Mouse (Mus musculus) forelimb bud, embryonic 11.5 days (tissue): ENCODE measurements around the gene Trarg1.

Source experiments
- DNase-seq: peaks from one replicate; pipeline ENCODE4 v3.0.0-alpha.2; 2012; ENCODE audit warnings: low read depth, low spot score

Gene Trarg1

DNA sequence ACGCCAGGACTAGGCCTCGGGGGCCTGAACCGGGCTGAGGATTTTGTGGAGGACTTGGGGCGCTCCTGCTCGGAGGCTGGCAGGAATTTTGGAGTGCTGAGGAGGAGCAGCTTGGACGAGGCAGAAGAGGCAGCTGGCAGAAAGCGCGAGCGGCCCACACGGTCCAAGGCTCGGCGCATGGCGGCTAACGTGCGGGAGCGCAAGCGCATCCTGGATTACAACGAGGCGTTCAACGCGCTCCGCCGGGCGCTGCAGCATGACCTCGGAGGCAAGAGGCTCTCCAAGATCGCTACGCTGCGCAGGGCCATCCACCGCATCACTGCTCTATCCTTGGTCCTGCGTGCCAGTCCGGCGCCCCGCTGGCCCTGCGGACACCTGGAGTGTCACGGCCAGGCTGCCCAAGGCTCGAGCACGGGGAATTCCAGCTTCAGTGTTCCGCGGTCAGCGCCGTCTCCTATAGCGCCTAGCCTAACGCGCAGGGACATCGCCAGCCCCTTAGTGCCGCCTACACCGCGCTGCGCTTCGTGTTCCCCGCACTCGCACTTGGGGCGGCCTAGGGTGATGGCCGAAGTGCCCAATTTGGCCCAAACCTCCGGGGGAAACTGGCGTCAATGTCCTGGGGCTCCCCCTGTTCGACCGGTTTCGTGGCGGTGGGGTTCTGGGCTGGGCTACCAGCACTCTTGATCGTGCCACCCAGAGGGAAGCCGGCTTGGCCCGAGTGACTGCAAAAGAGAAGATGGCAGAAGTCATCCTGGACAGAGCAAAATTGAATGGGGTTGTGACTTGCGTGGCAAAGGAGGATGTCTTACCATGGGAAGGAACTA, 6.8 kb upstream of the Trarg1 start:
- DNase-seq: no peak

DNA sequence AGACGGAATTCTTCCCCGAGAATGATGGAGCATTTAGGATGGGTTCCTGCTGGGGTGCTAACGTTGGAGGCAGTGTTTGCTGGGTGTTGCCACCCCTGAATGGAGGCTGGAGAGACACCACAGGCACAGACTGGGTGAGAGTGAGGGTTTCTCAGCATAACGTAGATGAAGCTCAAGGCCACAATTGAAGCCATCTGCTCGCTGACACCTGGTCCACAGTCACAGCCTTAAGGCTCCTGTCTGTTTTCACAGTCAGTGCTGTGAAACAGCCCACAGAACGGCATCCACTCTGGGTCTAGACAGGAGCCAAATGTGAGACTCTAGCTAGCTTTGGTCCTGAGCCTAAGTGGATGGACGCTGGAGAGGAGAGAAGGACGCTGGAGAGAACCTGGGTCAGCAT, 5.4 kb upstream of the Trarg1 start:
- no peak for DNase-seq

DNA sequence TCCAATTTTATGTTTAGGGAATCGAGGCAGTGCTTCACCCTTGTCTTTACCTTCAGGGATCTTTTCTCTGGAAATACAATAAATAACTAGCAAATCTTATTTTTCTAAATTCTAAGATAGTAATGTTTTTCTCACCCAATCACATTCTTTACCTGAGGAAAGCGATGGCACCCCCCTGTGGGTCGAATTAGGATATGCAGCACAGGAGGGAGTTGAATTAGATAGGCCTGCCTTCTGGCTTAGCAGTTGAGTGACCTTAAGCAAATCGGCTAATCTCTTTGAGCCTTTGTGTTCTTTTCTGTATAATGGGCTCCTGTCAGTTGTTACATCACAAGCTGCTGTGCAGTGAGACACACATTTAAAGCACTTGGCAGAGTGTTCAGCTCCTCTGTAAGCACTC, 4.9 kb upstream of the Trarg1 start:
- DNase-seq: no peak

DNA sequence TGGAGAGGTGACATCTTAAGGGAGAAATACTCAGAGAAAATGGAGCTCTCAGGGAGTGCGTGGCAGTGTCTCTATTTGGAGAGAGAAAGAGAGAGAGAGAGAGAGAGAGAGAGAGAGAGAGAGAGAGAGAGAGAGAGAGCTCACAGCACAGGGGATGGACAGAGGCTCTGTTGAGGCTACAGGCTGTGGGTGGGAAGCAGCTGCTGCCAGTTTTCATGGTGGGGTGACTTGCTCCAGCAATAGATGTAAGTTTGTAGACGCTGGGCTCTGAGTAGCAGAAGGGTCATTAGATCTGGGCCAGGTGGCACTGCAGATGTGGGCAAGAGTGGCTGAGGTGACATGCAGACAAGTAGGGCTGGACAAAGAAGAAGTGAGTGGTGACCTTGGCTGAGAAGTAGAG, 6.0 kb downstream of the Trarg1 start:
- DNase-seq: no peak

DNA sequence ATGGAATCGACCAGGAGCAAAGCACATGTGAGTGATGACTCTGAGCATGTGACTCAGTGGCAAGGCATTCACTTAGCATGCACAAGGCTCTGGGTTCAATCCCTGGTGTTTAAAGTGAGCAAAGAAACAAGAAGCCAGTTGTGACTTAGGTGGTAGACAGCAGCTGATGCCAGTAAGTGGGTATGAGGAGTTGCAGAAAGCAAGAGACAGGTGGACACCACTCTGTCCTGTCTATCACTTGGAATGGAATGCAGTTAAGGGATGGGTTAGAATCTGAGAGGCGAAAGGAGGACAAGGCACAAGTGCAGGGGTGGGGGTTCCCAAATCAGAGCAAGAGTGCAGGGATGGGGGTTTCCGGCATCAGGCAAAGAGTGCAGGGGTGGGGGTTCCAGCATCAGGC, 12.5 kb downstream of the Trarg1 start:
- DNase-seq: no peak

DNA sequence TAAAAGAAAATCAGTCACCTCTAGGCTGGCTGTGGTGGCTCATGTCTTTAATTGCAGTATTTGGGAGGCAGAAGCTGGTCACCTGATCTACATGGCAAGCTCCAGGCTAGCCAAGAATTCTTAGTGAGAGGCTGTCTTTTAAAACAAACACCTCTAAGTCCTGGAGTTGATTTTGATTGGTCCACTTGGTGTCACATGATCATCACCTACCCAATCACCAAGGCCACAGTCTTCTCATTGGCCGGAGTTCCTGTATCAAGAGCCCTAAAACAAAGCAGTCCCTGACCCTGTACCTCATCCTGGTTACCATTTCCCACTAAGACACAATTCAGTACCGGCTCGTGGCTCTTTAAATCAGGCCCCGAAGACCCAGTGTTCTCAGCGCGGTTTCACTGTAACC, 16.2 kb downstream of the Trarg1 start:
- DNase-seq: no peak

DNA sequence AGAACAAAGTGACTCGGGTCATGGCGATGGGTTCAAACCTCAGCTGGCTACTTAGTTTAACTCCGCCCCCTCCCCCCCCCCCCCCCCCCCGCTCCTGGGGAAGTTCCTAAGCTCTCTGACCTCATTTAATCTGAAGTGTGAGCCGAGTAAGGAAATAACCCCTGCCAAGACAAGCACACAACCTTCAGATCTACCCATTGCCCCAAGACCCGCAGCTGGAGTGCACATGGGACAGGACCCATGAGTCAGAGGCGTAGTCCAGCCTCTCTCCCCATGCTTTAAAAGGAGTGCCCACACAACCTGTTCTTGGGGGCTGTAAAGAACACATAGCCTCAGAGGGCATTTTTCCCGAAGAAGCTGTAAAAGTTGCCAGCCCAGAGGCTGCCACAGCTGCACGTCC, 20.0 kb downstream of the Trarg1 start:
- DNase-seq: no peak

DNA sequence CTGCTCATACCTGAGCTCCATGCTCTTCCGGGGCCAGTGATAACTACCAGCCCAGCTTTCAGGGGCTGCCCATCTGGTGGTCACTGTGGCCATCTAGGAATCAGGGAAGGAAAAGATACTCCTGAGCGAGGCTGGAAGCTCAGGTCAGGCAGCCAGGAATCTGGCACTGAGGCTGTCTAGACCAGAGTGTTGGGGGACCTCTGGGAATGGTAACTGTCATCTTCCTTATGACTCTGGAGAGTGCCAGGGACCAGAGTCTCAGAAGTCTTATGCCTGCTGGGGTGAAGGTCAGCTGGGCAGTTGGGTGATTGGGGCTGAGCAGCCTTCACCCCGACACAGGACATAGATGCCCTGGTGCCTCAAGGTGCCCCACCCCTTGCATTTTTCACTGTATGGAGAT, 28.0 kb downstream of the Trarg1 start:
- no peak for DNase-seq

DNA sequence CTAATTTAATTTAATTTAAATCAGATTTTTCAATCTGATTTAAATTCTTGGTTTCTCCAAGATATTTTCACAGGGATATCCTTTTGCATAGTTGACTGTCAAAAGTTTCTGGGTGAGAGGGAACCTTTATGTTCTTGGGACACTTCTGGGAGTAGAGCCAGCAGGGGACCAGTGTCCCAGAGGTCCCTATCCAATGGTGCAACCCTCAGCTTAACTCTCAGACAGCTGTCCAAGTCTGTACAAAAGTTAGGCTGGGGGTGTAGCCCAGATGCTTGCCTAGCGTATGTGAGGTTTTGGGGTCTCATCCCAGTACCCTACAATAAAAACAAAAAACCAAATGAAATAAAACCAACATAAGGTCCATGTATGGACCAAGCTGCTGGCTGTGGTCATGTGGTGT, 28.5 kb downstream of the Trarg1 start:
- DNase-seq: no peak

DNA sequence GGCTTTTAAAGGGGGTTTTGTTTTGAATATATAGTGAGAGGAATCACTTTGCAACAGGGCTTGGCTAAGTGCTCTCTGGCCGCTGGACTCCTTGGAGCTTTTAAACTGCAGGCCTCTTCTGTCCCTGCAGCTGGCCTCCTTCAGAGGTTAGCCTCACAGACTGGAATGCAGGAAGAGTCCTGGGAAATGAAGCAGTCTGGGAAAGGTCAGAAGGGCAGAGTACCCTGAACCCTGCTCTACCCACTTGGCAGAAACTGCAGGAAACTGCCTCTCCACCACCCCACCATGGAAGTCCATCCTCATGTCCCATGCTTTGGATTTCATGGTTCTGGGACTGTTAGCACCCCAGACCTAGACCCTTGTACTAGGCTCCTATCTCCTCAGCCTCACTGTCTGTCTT, 29.3 kb downstream of the Trarg1 start:
- DNase-seq: no peak

DNA sequence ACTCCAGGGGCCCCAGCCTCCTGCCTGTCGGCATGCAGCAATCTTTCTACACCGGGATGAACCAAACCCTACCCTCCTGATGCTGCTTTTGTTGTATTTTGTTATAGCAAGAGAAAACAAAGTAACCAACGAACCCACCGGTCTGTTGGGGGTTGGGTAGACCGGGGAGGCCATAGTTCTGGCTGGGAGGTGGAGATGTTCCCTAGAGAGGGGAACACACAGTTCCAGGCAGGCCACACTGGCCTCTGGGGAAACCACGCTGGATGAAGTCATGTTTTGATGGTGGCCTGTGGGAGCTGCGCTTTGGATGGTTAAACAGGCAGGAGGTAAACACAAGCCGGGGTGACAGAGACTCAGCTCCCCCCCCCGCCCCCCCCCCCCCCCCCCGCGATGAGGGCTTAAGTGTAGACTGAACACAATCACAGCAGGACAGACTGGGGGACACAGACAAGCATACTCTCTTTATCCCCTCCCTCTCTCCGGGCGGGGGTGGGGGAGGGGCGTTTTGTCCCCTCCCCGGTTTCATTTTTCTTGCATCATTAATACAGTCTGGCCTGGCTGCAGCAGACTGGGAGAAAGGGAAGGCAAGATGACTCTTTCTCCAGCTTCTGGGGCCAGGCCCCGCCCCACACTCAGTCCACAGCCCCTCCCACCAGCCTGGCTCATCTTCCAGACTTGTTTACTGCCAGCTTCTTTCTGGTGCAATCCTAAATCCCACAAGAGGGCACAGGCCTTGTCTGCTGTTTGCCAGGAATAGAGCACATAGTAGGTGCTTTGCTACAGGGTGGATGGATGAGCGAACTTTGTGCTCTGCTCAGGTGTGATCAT, 30.2 kb downstream of the Trarg1 start:
- DNase-seq: peak; percentile 21

DNA sequence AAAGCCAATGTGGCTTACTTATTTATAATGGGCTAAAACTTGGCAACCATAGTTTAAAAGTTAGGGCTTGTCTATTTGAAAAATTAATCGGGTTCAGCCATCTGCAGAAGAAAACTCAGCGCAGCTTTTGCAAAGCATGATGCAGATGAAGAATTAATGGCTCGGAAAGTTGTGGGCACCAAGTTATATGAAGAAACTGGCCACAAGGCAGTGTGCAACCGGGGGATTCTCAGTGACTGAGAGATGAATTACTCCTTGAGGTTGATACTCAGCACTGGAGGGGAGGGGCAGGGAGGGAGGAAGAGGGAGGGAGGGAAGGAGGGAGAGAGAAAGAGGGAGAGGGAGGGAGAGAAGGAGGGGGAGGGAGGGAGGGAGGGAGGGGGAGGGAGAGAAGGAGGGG, 37.4 kb downstream of the Trarg1 start:
- DNase-seq: no peak

DNA sequence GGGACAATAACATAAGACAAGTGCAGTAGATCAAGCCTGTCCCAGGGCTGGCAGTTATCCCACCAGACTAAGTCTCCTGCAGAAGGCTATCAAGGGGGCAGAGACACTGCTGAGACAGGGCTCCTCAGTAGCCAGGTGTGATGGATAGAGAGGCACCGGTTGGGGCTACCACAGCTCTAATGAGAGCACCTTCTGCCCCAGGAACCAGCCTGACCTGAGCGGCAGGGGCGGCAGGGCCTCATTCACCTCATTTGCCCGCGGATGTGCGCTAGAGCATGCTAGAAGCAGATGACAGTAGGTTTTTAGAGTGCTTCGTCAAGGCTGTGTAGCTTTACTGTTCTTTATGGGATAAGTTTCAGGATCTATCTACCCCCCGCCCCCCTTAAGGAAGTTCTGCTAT, 44.3 kb downstream of the Trarg1 start:
- no peak for DNase-seq

DNA sequence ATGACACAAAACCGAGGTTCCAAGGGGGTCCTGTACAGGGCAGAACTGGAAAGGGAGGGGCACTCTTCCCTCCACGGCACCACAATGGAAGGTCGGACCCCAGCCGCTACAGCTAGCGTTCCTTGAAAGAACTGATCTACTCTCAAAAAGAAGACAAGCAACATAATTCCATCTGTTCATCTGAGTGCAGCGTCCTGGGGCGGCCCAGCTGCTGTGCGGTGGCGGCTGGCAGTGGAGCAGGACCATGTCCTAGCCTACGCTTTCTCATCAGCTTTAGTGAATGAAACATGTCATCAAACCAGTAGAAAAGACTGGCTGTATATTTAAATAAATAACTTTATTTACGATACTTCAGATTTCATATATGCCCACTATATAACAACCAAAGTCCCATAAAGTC, 48.5 kb downstream of the Trarg1 start:
- no peak for DNase-seq

DNA sequence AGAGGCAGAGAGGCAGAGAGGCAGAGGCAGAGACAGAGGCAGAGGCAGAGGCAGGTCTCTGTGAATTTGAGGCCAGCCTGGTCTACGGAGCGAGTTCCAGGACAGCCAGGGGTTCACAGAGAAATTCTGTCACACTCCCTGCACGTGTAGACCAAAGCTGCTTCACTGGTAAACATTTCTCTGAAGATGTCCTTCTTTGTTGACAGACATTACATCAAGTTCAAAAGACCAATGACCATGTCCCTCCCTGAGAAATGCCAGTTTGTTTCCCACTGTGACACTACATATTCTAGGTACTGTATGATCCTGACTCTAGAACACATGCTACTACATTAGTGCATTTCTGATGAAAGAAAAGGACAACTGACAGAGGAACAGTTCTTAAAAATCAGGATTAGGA, 51.0 kb downstream of the Trarg1 start:
- DNase-seq: no peak

DNA sequence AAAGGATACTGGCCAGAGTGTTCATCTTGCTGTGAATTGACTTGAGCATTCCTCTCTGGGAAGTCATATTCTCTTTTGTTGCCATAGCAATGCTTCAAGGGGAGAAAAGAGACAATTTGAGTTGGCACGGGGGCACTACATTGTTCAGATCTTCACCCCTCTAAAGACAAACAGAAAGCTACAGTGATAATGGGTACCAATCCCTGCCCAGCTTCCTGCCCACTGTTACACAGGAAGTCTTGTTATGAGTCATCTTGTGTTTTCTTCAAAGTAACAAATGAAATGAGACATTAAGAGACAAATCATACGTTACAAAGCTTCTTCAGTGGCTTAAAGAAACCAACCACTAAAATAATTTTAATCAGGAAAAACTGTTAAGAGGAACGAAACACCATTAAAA, 55.0 kb downstream of the Trarg1 start:
- no peak for DNase-seq

DNA sequence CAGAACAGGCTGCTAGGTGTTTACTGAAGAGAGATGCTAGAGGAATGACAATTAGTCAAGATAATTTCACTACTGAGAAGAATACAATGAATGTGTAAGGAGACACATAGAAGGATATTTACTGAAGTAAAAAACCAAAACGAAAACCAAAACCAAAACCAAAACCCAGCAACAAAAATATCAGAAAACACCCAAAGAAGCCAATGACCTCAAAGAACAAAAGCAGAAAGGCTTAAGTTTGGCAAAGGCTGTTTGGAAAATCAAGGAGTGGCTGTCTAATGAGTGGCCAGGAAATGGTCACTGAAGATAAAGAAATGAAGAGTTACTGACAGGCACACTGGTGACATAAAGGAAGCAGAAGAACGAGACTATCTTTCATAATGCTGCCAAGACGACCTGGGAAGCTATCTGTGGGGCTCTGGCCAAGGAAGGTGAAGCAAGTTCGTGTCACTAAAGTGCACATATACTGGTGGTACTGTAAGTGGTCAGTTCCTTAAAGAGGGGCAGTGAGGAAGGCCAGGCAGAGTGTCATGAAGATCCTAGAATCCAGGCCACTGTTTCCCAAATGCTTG, 56.2 kb downstream of the Trarg1 start:
- DNase-seq: no peak

DNA sequence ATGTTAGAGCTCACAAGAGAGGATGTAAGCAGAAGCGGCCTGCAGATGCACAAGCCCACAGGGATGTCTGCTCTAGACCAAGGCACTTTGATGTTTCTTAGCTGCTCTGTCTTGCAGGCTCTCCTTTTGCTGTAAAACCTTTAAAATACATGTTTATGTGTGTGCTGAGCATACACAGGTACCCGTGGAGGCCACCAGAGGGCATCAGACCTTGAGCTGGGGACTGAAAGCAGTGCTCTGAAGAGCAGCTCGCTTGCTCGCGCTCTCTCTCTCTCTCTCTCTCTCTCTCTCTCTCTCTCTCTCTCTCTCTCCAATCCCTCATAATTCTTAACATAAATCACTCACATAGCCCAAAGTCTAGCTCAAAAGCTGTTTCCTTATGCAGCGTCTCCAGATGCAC, 59.5 kb downstream of the Trarg1 start:
- no peak for DNase-seq

DNA sequence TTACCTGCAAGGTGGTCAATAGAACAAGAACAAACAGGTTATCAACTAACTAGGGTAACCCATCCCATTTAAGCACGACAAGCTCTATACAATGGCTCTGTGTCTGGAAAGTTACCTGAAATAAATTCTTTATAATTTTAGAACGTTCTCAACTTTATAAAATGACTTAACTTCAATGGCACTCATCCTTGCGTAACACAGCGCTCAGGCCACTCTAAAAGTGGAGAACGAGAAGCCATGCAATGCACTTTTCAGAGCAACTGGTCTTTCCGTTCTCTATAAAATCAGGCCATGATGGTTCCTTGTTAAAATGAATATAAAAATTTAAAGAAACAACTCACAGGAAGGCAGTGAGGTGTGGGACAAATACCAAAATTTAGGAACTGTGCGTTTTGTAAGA, 62.9 kb downstream of the Trarg1 start:
- DNase-seq: no peak

DNA sequence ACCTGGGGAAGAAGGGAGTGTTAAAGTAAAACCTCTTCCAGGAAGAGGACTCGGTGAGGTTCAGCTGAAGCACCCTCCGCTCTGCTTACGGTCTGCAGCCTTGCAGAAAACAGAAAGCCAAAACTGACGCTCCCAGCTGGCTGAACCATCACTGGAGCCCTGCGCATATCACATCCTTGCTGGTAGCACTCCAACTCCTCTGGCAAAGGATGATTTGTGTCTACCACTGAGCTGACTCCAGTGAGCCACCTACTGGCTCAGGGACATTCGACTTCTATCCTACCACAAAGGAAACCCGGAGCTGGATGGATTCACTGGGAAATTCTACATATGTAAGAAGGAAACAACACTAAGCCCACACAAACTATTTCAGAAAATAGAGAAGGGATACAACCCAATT, 64.9 kb downstream of the Trarg1 start:
- no peak for DNase-seq

DNA sequence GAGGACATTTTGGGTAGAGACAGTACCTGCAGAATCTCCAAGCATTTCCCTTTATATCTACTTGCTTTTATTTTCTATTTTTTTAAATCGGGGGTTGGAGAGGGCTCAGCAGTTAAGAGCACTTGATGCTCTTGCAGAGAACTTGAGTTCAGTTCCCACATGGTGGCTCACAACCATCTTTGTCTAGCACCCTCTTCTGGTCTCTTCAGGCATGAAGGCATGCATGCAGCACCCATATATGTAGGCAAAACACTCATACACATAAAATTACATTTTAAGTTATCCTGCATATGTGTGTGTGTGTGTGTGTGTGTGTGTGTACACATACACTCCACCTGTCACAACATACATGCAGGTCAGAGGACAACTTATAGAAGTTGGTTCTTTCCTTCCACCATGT, 66.3 kb downstream of the Trarg1 start:
- no peak for DNase-seq
